Mouse (Mus musculus): ENCODE measurements around the gene Pign.
A peak's percentile ranks its signal among the peaks of the same experiment; 100 is the strongest.

The Pign gene

DNA sequence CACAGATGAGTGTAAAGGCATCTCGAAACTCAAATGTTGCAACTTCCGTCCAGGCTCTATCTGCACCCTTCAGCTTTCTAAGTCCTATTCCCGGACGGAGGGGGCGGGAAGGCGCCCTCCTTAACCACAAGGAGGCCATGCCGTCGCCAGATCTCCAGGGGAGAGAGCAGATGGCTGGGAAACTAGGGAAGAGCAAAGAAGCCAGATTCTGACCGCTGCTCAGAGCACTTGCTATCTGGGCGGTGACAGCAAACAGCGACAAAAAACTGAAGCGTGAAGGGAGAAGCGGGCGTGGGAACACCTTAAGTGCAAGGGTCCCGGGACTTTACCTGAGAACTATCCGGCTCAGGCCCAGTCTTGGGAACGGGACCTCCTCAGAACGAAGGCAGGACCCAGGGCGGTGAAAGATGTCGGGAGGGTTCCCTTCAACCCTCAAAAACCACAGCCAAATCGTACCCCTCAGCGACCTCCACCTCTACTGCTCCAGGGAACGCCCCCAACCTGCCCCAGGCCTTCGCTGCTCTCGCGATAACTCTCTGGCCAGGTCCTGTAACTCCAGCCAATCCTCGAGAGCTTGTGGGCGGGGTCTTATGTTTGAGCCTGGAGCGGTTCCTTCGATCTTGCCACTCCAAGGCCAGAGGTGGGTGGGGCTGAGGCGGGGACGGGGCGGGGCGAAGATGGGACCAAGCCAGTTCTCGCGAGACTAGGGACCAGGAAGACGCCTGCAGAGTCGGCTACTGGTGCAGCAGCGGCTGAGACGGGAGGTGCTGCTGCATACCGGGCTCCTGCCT lies at the start of gene Pign, which contains the start of gene Relch:
Gene Pign (minus strand): TSS at position 507 of the 791 bp plus-strand sequence.
Gene Relch (plus strand): TSS at position 691 of the 791 bp plus-strand sequence.
- DNase-seq (ENCODE audit: low spot score) = peak; percentile 93

DNA sequence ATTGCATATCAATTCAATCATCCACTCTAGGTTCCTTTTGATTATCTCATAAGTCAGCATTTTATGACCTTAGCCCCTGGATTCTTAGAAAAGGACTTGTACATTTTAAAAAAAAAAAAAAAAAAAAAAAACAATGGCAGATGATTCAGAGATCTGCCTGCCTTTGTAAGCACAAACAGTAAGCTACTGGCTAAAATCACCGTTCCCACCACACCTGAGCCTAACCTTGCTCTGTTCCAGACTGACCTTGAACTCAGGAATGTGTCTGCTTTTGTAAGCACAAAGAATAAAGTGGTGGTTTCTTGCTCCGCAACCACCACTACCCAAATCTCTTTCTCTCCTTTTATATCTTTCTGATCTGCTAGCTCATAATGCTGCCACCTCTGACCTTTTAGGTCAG lies 49.3 kb upstream of the Pign start:
- DNase-seq (ENCODE audit: low spot score) = no peak

- no peak for DNase-seq (ENCODE audit: low spot score)
Measured at GRCm38 (mm10) chr1:105711227-105711626, 47.8 kb upstream of the Pign start.

DNA sequence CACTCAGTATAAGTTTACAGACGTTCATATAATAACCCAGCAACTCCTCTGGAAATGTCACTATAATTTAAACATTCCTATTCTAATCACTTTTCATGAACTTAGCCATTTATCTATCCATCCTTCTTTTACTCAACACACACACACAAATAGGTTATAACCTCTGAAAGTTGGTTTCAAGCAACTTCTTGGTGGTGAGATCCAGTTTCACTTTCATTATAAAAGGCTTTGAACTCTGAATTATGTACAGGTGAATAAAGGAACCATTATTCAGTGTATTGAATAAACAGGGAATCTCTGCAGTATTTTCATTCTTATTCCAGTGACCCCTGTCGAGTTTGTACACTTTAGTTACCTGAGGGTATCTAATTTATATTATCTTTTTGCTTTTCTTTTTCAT lies 45.9 kb upstream of the Pign start:
- no peak for DNase-seq (ENCODE audit: low spot score)

- no peak for DNase-seq (ENCODE audit: low spot score)
Measured at GRCm38 (mm10) chr1:105700984-105701530, 37.6 kb upstream of the Pign start.

GRCm38 (mm10) chr1:105695581-105695980 lies 32.1 kb upstream of the Pign start:
- no peak for DNase-seq (ENCODE audit: low spot score)

GRCm38 (mm10) chr1:105685501-105685900 lies 22.0 kb upstream of the Pign start:
- no peak for DNase-seq (ENCODE audit: low spot score)

DNA sequence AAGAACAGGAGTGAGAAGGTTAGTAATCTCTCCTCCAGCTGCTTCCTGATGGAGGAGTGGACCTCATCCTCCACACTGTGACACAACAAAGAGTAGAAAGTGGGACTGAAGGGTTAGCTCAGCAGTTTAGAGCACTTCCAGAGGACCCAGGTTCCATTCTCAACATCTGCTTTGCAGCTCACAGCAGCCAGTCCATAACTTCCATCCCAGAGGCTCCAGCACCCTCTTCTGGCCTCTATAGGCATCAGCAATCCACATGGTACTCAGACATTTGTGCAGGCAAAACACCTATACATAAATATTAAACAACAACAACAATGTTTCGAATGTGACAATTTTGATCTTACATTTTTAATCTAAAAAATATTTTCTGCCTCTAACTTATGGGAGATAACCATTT lies 17.1 kb upstream of the Pign start:
- DNase-seq (ENCODE audit: low spot score) = no peak

DNA sequence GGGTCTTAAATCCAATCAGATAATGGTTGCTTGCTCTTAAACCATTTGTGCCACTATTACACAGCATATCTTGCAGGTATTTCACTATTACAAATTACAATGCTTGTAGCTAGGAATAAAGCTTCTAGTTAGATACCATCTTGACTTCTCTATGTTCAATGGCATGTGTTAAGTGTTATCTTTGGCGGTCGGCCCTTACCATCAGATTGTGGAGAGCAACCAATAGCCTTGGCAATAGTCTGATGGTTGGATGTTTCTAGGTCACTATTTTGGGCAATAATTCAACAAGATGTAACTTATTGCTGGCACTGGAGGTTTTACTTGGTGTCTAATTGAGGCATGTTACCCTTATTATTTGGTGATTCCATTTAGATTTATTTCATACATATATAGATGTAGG lies 11.3 kb upstream of the Pign start:
- no peak for DNase-seq (ENCODE audit: low spot score)

GRCm38 (mm10) chr1:105669700-105670099 lies 6.2 kb upstream of the Pign start:
- DNase-seq (ENCODE audit: low spot score) = no peak

GRCm38 (mm10) chr1:105663962-105664812 lies 710 bp upstream of the Pign start:
- peak; percentile 14 for DNase-seq (ENCODE audit: low spot score)

GRCm38 (mm10) chr1:105662820-105663170 lies 682 bp downstream of the Pign start:
- no peak for DNase-seq (ENCODE audit: low spot score)

GRCm38 (mm10) chr1:105660015-105660414 lies 3.5 kb downstream of the Pign start:
- no peak for DNase-seq (ENCODE audit: low spot score)

DNA sequence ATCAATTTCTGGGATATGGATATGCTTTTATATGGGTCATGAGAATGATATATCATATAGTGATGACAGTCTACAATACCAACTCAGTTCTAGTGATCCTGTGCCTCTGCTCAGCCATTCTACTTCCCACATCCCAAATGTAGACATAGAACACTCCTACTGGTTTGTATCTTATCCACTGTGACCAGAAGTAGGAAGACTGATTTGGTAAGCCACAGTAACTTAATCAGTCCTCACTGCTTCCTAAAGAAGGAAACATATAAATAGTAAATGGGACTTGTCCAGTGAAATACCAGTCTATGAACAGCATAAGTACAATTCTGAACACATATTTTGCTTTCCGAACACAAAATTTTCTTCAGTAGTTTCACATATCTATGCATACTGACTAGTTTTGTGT lies 9.5 kb downstream of the Pign start:
- DNase-seq (ENCODE audit: low spot score) = no peak

- no peak for DNase-seq (ENCODE audit: low spot score)
Measured at GRCm38 (mm10) chr1:105650650-105651049, 12.8 kb downstream of the Pign start.

DNA sequence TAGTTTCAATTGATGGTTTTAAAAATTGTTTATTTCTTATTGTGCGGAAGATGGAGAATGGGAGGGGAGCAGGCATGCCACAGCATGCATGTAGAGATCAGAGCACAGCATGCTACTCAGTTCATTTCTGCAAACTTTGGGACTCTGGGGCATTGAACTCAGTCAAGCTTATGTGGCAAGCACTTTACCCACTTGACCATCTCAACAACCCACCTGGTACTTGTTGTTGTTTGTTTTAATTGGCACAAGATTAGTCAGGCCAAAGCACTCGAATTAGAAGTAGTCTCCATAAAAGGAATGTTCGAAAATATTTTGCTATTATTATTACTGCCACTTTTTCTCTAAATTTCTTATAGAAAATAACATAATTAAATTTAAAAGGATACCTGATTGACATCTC lies 19.4 kb downstream of the Pign start:
- DNase-seq (ENCODE audit: low spot score) = no peak

DNA sequence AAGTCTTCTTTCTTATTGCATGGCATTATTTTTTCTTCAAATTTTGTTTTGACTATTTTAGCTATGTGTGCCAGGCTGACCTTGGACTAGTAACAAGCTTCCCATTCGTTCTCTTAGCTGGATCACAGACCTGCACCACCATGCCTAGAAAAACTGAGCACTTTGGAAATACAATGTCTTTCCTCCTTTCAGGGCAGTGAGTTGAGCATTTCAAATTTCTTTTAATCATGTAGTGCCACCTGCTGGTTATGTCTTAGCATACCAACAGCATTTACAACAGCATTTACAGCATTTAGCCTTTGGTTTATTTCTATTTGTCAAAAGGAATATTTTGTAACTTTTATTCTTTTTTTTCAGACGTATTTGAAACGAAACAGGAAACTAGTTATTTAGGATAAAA lies 33.0 kb downstream of the Pign start:
- DNase-seq (ENCODE audit: low spot score) = no peak

- no peak for DNase-seq (ENCODE audit: low spot score)
Measured at GRCm38 (mm10) chr1:105589673-105590072, 73.8 kb downstream of the Pign start.

DNA sequence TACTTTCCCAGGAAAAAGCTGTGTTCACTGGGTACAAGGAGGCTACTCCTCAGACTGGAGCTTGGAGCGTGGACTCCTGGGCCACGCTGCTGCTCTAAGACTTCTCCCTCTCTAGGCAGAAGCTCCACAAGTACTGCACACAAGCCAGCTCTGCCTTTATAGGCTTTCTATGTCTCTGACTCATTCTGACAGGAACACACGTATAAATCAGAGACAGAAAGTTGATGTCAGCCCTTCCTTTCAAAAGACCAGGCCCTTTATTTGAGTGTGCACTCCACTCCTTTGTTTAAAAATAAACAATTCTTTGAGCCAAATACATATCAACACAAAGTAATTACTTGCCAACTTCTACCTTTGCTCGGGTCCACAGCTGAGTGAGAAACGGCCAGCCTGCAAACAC lies 74.8 kb downstream of the Pign start:
- DNase-seq (ENCODE audit: low spot score) = no peak

DNA sequence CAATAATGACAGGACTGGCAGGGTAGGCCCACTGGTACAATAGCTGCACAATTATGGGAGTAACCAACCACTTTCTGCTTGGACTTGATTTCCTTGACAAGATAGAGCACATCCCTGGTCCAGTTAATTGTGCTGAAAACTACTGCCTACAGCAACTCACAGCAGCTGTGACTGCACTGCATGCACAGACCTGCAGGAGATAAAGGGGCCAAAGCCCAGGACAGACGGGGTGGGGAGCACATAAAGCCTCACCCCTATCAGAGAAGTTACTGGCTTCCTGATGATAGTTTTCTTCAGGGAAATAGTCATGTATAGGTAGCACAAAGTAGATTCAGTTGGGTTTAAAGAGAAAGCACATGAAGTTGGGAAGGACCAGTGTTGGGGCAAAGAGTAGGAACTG lies 80.7 kb downstream of the Pign start:
- DNase-seq (ENCODE audit: low spot score) = no peak

DNA sequence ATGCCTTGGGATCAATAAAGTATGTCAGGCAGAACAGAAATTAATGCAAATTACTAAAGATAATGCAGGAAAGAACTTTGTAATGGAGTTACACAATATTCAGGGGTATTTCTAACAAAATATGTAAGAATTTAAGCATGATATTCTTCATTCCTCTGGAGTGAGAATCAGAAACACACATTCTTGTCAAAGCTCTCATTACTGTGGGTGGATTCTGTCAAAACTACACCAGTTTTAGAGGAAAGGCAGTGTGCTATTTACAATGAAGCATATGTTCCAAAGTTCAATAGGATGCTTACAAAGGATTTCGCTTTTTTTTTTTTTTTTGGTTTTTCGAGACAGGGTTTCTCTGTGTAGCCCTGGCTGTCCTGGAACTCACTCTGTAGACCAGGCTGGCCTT lies 82.6 kb downstream of the Pign start:
- DNase-seq (ENCODE audit: low spot score) = no peak

DNA sequence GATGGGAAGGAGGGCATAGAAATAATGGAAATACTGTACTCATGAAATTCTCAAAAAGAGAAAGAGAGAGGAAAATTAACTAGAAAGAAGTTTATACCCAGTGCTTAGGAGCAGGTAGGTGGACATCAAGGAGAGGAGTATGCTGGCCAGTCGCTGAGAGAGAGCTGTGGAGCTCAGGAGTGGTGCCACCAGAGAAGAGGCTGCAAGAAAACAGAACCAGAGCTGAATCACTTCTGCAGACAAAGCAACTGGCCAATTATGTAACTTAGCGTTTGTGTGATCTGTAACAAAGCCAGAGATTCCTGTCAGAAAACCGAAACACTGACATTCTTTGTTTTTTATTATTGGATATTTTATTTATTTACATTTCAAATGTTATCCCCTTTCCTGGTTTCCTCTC lies 97.4 kb downstream of the Pign start:
- DNase-seq (ENCODE audit: low spot score) = no peak

DNA sequence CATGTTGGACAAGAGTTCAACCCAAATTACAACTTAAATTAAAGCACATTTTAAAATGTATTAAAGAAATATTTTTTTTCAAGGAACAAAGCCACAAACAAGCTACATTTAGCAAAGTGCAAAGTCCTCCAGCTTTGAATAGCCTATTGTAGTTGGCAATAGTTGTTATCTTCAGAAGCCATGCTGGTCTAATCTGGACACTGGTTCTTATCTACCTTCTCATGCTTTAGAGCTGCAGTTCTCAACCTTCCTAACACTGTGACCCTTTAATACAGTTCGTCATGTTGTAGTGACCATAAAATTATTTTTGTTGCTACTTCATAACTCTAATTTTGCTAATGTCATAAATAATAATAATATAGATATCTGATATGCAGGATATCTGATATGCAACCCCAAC lies 99.2 kb downstream of the Pign start:
- DNase-seq (ENCODE audit: low spot score) = no peak
